Mouse (Mus musculus) testis, adult 2 months (tissue): ENCODE measurements around the gene Mgat4a.

Experiments used
- CTCF ChIP-seq: fragments of 200-500 bp; IDR thresholded peaks from 2 replicates; pipeline ENCODE4 v1.5.1; 2012; ENCODE audit warnings: low read depth, mild to moderate bottlenecking, inconsistent platforms, low read length, moderate library complexity; ENCODE audit not compliant: control insufficient read depth, insufficient read depth, insufficient replicate concordance
- POLR2A ChIP-seq: fragments of 200-500 bp; IDR thresholded peaks from 2 replicates; pipeline ENCODE4 v1.6.1; 2012; ENCODE audit warnings: low read depth, mild to moderate bottlenecking, inconsistent platforms, low read length, moderate library complexity; ENCODE audit not compliant: control insufficient read depth

- TF ChIP-seq CTCF (no peak), POLR2A (no peak)
Observed at GRCm38 (mm10) chr1:37398961-37399360, 141.9 kb downstream of the Mgat4a start.
